Mouse (Mus musculus): Measurements from ENCODE around the gene Itga3. TPM values are rescaled to one million over a fixed set of nuclear protein-coding genes. Genes with fewer than 3 reads are reported as not detected.

Gene Itga3
- polyA plus RNA-seq (2016; fragmentation: Nextera tagmentation; extraction: Ambion mirVana): 7.7 and 7.9 TPM in 2 replicates

DNA sequence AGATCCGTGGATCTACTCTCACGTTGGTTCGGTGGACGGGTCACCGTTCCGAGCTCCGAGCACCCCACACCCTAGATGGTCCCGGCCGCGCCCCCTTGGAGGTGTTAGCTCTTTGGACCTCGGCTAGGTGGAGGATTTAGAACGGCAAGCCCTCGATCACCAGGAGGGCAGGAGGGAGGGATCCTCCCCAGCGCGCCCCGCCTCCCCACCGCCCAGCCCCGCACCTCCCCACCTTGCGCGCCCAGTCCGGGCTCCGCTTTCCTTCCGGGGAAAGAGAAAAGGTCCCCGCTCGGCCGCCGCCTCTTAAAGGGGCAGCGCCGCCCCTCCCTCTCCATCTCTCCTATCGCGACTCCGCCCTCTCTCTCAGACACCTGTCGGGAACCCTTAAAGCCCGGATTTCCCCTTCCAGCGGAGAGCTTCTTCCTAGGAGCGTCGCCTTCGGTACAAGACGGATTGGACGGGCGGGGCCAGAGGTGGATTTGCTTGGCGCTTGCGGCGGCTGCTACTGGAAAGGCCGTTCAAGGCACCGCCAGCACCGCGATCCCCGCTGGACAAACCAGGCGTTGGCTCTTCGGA, at the start of gene Itga3:
TSS of gene Itga3 (minus strand) at position 266 of the 576 bp plus-strand sequence.
- H3K4me2 ChIP-seq: peak within 1 kb of the TSS; percentile 96
- H3K4me1 ChIP-seq (replicated peaks): peaks cover 18% of the 10 kb centered on the region
- no peaks in the 10 kb centered on the region for H3K36me3 ChIP-seq
- H3K27ac ChIP-seq: no peak within 1 kb of the TSS
- ATAC-seq (ENCODE audit: insufficient number of reproducible peaks, insufficient read depth, low FRiP score, low TSS enrichment, low read depth): peak; percentile 39; the same call in 1 of the 2 replicates
- H3K9ac ChIP-seq (replicated peaks): peak within 1 kb of the TSS; percentile 60
- WGBS: under 1% methylated on average over 50 of the region's 51 CpGs
- H3K4me3 ChIP-seq (replicated peaks): peak within 1 kb of the TSS; percentile 60
- H3K27me3 ChIP-seq: peaks cover 88% of the 10 kb centered on the region
- no peaks in the 10 kb centered on the region for H3K9me3 ChIP-seq

DNA sequence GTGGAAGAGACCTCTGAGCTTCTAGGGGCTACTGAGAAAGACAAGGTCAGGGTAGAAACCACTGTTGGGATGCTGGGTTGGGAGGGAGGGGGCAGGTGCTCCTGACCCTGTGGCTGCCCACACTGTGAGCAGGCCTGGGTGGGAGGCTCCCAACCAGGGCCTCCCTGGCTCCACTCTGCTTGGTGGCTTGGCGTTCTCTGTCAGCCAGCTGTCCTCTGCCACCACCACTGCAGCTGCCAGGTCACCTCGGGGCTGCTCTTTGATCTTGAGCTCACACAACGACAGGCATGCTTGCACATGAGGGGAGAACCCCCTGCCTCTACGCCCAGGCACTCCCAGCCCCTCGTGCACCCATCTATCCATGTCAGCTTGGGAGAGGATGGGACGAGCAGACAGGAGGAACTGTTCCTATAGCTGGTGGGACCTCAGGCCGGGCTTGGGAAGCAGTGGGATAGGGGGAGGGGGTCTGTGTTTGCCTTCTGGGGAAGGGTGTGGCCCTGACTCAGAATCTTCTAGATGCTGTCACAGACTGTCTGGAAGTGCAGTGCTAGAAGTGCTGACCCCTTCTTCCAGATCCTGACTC, 48.9 kb upstream of the Itga3 start:
- Histone ChIP-seq H3K4me2 (no peak overlapping the region), H3K4me1 (replicated peaks) (peaks cover 47% of the 10 kb centered on the region), H3K27ac (no peak overlapping the region), H3K36me3 (no peaks in the 10 kb centered on the region), H3K4me3 (replicated peaks) (no peak overlapping the region), H3K9me3 (no peaks in the 10 kb centered on the region), H3K27me3 (peaks cover 90% of the 10 kb centered on the region), H3K9ac (replicated peaks) (no peak overlapping the region)
- WGBS: 6% methylated on average over 7 of the region's 7 CpGs
- ATAC-seq (ENCODE audit: insufficient number of reproducible peaks, insufficient read depth, low FRiP score, low TSS enrichment, low read depth): no peak

DNA sequence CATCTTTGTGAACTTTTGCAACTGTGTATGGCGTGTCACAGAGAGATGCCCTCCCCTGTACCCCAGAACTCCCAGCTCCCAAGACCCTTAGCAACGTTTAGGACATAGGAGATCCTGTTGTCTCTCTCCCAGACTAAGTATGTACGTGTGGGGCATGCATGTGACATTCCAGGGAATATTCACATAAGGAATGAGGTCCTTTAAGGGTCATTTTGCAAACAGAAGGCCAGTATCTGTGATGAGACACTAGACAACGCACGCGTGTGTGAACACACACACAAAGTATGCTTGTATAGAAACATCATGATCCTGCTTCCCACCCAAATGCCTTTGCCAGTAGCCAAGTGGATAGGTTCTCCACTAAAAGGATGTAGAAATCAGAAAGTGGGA, 45.5 kb upstream of the Itga3 start:
- H3K9ac ChIP-seq (replicated peaks): peak overlapping the region; percentile 55; the same call in 1 of the 2 replicates
- H3K4me1 ChIP-seq (replicated peaks): peaks cover 43% of the 10 kb centered on the region
- no peaks in the 10 kb centered on the region for H3K36me3 ChIP-seq
- H3K27ac ChIP-seq: no peak overlapping the region
- WGBS: 35% methylated on average over 6 of the region's 6 CpGs
- H3K4me2 ChIP-seq: peak overlapping the region; percentile 82
- no peak for ATAC-seq (ENCODE audit: insufficient number of reproducible peaks, insufficient read depth, low FRiP score, low TSS enrichment, low read depth)
- peak overlapping the region; percentile 48 for H3K4me3 ChIP-seq (replicated peaks)
- H3K9me3 ChIP-seq: no peaks in the 10 kb centered on the region
- peaks cover 92% of the 10 kb centered on the region for H3K27me3 ChIP-seq

DNA sequence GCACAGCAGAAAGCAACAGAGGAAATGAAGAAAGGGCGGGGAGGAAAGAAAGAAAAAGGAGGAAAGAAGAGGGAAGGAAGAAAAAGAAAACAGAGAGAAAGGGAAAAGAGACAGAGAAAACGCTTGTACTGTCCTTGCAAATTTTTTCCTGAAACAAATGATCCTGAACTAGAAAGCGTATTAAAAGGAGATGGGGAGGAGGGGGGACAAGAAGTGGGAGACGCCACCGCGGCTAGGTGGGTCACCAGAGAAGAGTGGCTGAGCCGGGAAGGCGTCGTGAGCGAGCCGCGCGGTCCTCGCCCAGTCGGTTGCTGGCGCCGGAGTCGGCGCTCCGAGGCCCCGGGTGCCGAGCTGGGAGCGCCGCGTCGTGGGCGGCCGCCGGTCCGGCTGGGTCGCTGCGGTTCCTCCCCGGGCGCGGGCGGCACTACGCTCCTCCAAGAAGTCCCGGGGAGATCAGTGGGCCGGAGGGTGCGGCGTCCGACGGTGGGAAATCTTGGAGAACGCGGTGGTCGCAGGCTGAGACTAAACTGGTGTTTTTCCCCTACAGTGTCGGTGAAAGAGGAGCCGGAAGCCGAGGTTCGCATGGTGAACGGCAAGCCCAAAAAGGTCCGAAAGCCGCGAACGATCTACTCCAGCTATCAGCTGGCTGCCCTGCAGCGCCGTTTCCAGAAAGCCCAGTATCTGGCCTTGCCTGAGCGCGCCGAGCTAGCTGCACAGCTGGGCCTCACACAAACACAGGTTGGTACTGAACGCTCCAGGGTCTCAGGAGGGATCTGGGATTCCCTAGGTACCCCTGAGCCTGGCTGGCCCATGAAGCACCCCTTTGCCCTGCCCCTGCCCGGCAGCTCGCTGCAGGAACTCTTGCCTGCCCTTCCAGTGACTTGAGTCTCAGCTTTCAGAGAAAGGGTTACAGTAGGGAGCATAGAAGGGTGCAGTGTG, 44.8 kb upstream of the Itga3 start:
- no peaks in the 10 kb centered on the region for H3K9me3 ChIP-seq
- H3K27ac ChIP-seq: no peak overlapping the region
- peak overlapping the region; percentile 48 for H3K4me3 ChIP-seq (replicated peaks)
- H3K4me1 ChIP-seq (replicated peaks): peaks cover 37% of the 10 kb centered on the region
- H3K27me3 ChIP-seq: peaks cover 92% of the 10 kb centered on the region
- peak overlapping the region; percentile 82 for H3K4me2 ChIP-seq
- peak overlapping the region; percentile 55 for H3K9ac ChIP-seq (replicated peaks)
- WGBS: under 1% methylated on average over 63 of the region's 63 CpGs
- no peak for ATAC-seq (ENCODE audit: insufficient number of reproducible peaks, insufficient read depth, low FRiP score, low TSS enrichment, low read depth)
- no peaks in the 10 kb centered on the region for H3K36me3 ChIP-seq

DNA sequence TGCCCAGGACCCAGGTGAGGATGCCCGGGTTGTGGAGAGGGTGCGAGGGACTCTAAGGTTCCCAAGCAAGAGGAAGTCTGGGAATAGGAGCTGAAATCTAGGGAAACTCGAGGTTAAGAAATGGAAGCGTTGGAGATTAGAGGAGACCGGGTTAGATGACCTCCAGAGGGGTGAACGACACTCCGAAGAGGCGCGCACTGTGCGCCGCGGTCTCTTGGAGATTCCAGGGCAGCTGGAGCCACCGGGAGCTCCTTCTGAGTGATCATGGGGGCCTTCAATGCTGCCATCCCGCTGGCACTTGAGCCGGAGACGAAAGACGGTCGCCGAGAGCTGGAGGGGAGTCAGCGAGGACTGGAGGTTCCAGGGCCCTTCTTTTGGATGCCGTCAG, 44.0 kb upstream of the Itga3 start:
- H3K27me3 ChIP-seq: peaks cover 84% of the 10 kb centered on the region
- peak overlapping the region; percentile 50 for H3K9ac ChIP-seq (replicated peaks)
- peak overlapping the region; percentile 82 for H3K4me2 ChIP-seq
- peaks cover 29% of the 10 kb centered on the region for H3K4me1 ChIP-seq (replicated peaks)
- WGBS: under 1% methylated on average over 21 of the region's 21 CpGs
- no peaks in the 10 kb centered on the region for H3K9me3 ChIP-seq
- ATAC-seq (ENCODE audit: insufficient number of reproducible peaks, insufficient read depth, low FRiP score, low TSS enrichment, low read depth): no peak
- no peaks in the 10 kb centered on the region for H3K36me3 ChIP-seq
- peak overlapping the region; percentile 48 for H3K4me3 ChIP-seq (replicated peaks)
- no peak overlapping the region for H3K27ac ChIP-seq

DNA sequence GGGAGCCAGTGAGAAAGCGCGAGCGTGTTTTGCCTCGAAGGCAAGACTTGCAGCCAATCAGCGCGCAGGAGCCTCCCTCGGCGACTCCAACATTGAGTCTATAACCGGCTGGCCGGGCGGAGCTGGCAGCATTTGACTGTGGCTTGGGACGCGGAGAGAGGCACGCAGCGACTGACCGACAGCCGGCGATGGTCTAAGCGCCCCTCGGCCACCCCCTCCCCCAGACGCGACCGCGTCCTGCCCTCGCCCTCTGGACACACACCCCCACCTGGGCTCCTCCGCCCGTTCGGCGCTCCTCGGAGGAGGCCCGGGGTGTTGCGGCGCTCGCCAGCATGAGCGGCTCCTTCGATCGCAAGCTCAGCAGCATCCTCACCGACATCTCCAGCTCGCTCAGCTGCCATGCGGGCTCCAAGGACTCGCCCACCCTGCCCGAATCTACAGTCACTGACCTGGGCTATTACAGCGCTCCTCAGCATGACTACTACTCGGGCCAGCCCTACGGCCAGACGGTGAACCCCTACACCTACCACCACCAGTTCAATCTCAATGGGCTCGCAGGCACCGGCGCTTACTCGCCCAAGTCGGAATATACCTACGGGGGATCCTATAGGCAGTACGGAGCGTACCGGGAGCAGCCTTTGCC, 43.5 kb upstream of the Itga3 start, which contains the start of gene Dlx3:
TSS of gene Dlx3 (plus strand) at position 130 of the 643 bp plus-strand sequence.
- Histone ChIP-seq H3K4me2 (peak within 1 kb of the TSS; percentile 82), H3K4me3 (replicated peaks) (peak within 1 kb of the TSS; percentile 48), H3K27me3 (peaks cover 84% of the 10 kb centered on the region), H3K9me3 (no peaks in the 10 kb centered on the region), H3K36me3 (no peaks in the 10 kb centered on the region), H3K27ac (no peak within 1 kb of the TSS), H3K4me1 (replicated peaks) (peaks cover 24% of the 10 kb centered on the region), H3K9ac (replicated peaks) (peak within 1 kb of the TSS; percentile 50)
- 2% methylated on average over 54 of the region's 55 CpGs for WGBS
- ATAC-seq (ENCODE audit: insufficient number of reproducible peaks, insufficient read depth, low FRiP score, low TSS enrichment, low read depth): 0 out of 2 replicates have a peak, but pooled peaks have one; percentile 10

DNA sequence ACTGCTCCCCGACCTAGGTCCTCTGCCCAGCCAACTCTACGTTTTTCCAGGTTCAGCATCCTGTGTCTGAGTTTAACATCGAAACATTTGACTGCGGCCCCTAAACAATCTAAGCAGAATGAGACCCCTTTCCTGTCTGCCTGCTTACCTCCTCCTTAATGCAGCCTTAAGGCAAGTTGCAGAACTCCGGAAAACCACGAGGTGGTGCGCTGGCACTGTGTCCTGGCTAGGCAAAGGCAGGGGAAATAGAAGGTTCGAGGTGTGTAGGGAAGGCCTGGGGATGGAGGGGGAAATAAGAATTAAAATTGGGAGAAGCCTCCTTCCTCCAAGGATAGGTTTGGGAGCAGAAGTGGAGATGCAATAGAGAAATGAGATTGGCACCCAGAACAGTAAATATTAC, 41.9 kb upstream of the Itga3 start:
- Histone ChIP-seq H3K9ac (replicated peaks) (no peak overlapping the region), H3K27me3 (peaks cover 73% of the 10 kb centered on the region), H3K4me1 (replicated peaks) (peaks cover 24% of the 10 kb centered on the region), H3K36me3 (no peaks in the 10 kb centered on the region), H3K27ac (no peak overlapping the region), H3K9me3 (no peaks in the 10 kb centered on the region), H3K4me3 (replicated peaks) (no peak overlapping the region; the same call in 1 of the 2 replicates), H3K4me2 (peak overlapping the region; percentile 31)
- peak; percentile 50; the same call in 1 of the 2 replicates for ATAC-seq (ENCODE audit: insufficient number of reproducible peaks, insufficient read depth, low FRiP score, low TSS enrichment, low read depth)
- 2% methylated on average over 8 of the region's 8 CpGs for WGBS

DNA sequence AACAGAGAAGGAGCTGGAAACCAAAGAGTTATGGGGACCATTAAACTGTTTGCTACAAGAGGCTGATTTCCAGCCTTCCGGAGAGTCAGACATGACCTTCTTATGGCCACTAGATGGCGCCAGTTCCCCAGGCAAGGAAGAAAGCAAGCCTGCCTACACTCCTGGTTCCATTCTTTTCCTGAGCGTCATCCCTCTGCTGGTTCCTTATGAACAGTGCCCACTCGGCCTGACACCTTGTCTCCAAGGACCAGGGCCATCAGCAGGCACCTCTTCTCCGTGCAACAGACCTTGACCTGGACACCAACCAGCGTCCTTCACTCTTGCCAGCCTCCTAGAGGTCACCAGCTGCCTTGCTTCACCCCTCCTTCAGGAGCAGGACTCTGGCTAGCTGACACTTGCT, 40.4 kb upstream of the Itga3 start:
- no peaks in the 10 kb centered on the region for H3K36me3 ChIP-seq
- peak; percentile 29; the same call in 1 of the 2 replicates for ATAC-seq (ENCODE audit: insufficient number of reproducible peaks, insufficient read depth, low FRiP score, low TSS enrichment, low read depth)
- H3K9ac ChIP-seq (replicated peaks): no peak overlapping the region
- 2% methylated on average over 6 of the region's 6 CpGs for WGBS
- no peak overlapping the region for H3K27ac ChIP-seq
- H3K27me3 ChIP-seq: peaks cover 60% of the 10 kb centered on the region
- peaks cover 24% of the 10 kb centered on the region for H3K4me1 ChIP-seq (replicated peaks)
- no peak overlapping the region for H3K4me2 ChIP-seq
- H3K9me3 ChIP-seq: no peaks in the 10 kb centered on the region
- no peak overlapping the region for H3K4me3 ChIP-seq (replicated peaks)

DNA sequence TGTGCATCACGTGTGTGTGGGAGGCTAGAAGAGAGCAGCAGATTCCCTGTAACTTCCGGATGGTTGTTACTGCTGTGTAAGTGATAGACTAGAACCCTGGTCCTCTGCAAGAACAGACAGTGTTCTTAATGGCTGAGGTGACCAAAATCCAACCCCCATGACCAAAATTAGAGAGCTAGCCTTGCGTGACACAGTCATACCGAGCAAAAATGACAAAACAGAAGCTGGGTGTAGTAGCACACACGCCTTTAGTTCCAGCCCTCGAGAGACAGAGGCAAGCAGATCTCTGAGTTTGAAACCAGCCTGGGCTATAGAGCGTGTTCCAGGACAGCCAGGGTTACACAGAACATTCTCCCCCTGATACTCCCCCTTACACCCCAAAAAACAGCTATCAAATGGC, 33.5 kb upstream of the Itga3 start:
- Histone ChIP-seq H3K27me3 (peaks cover 27% of the 10 kb centered on the region), H3K4me3 (replicated peaks) (no peak overlapping the region), H3K4me1 (replicated peaks) (peaks cover 10% of the 10 kb centered on the region), H3K4me2 (no peak overlapping the region), H3K9me3 (no peaks in the 10 kb centered on the region), H3K9ac (replicated peaks) (no peak overlapping the region), H3K27ac (no peak overlapping the region), H3K36me3 (no peaks in the 10 kb centered on the region)
- WGBS: 89% methylated on average over 7 of the region's 7 CpGs
- ATAC-seq (ENCODE audit: insufficient number of reproducible peaks, insufficient read depth, low FRiP score, low TSS enrichment, low read depth): no peak

DNA sequence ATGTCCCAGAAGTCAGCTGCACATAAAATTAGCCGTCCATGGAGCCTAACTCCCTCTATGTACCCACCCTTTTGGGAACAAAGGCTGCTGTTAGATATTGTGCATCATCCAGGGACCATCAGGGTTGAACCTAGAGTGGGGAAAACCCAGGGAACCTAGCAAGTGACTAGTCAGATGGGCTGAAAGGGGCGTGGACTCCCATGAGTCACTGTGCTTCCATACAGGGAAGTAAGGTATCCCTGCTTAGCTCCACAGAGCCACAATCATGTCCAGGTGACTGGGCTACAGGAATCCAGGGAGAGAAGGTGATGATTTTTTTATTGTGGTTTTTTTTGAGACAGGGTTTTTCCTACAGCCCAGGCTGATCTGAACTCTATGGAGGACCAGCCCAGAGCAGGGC, 32.4 kb upstream of the Itga3 start:
- WGBS: 76% methylated on average over 2 of the region's 2 CpGs
- H3K36me3 ChIP-seq: no peaks in the 10 kb centered on the region
- H3K27ac ChIP-seq: no peak overlapping the region
- H3K27me3 ChIP-seq: peaks cover 34% of the 10 kb centered on the region
- no peak overlapping the region for H3K4me3 ChIP-seq (replicated peaks)
- H3K4me2 ChIP-seq: no peak overlapping the region
- no peak overlapping the region for H3K9ac ChIP-seq (replicated peaks)
- ATAC-seq (ENCODE audit: insufficient number of reproducible peaks, insufficient read depth, low FRiP score, low TSS enrichment, low read depth): no peak
- no peaks in the 10 kb centered on the region for H3K9me3 ChIP-seq
- H3K4me1 ChIP-seq (replicated peaks): peaks cover 14% of the 10 kb centered on the region

All from limb, embryonic 12.5 days (tissue).